Mouse (Mus musculus): ENCODE data around the gene Cryab. TPM values are rescaled to one million over a fixed set of nuclear protein-coding genes. Genes with fewer than 3 reads are reported as not detected.

Cryab gene
- polyA plus RNA-seq (2014; fragmentation: Nextera tagmentation; extraction: Ambion mirVana), result 5.3 and 6.1 TPM in 2 replicates

DNA sequence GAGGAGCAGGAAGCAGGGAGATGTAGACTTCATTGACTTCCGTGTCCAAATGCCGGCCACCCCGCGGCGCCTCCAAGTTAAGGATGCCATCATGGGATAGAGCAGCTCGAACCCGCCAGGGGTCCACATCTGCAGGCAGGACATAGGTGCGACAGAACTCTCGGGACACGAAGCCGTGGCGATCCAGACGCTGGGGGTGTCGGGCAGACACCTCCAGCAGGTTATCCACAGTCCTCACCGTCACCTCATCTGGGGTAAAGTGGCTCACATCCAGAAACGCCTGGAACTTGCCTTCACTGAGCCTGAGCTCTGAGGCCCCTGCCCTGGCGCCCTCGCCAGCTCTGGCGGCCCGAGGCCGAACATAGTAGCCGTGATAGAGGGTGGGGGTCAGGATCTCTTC, at the start of gene Cryab:
Gene Cryab (plus strand): TSS at position 3 of the 400 bp plus-strand sequence.
- Histone ChIP-seq H3K9ac (ENCODE audit: low read length) (no peak within 1 kb of the TSS), H3K4me3 (ENCODE audit: low read depth, low read length) (no peak within 1 kb of the TSS), H3K36me3 (ENCODE audit: control insufficient read depth, insufficient read depth, low read length) (no peaks in the 10 kb centered on the region), H3K27me3 (ENCODE audit: control insufficient read depth, insufficient read depth, low read length) (no peaks in the 10 kb centered on the region), H3K27ac (ENCODE audit: low read depth, low read length) (no peak within 1 kb of the TSS), H3K4me1 (ENCODE audit: control insufficient read depth, insufficient read depth, low read length) (no peaks in the 10 kb centered on the region), H3K4me2 (no peak within 1 kb of the TSS), H3K9me3 (ENCODE audit: control insufficient read depth, low read length) (no peaks in the 10 kb centered on the region)
- 79% methylated on average over 22 of the region's 22 CpGs for WGBS
- DNase-seq (ENCODE audit: low spot score, missing footprints) (no peak), ATAC-seq (ENCODE audit: low FRiP score) (no peak)

- DNase-seq (ENCODE audit: low spot score, missing footprints), result no peak
- no peaks in the 10 kb centered on the region for H3K9me3 ChIP-seq (ENCODE audit: control insufficient read depth, low read length)
- H3K27ac ChIP-seq (ENCODE audit: low read depth, low read length), result no peak overlapping the region
- no peaks in the 10 kb centered on the region for H3K4me1 ChIP-seq (ENCODE audit: control insufficient read depth, insufficient read depth, low read length)
- no peak overlapping the region for H3K9ac ChIP-seq (ENCODE audit: low read length)
- 51% methylated on average over 6 of the region's 6 CpGs for WGBS
- no peaks in the 10 kb centered on the region for H3K36me3 ChIP-seq (ENCODE audit: control insufficient read depth, insufficient read depth, low read length)
- H3K4me3 ChIP-seq (ENCODE audit: low read depth, low read length), result no peak overlapping the region
- no peaks in the 10 kb centered on the region; the same call in 1 of the 2 replicates for H3K27me3 ChIP-seq (ENCODE audit: control insufficient read depth, insufficient read depth, low read length)
- no peak for ATAC-seq (ENCODE audit: low FRiP score)
- H3K4me2 ChIP-seq, result no peak overlapping the region
These were observed 46.2 kb upstream of the Cryab start for GRCm38 (mm10) chr9:50704907-50705306.

GRCm38 (mm10) chr9:50709108-50709507, 42.0 kb upstream of the Cryab start:
- 26% methylated on average over 2 of the region's 2 CpGs for WGBS
- H3K36me3 ChIP-seq (ENCODE audit: control insufficient read depth, insufficient read depth, low read length), result no peaks in the 10 kb centered on the region
- H3K27me3 ChIP-seq (ENCODE audit: control insufficient read depth, insufficient read depth, low read length), result no peaks in the 10 kb centered on the region
- no peaks in the 10 kb centered on the region for H3K9me3 ChIP-seq (ENCODE audit: control insufficient read depth, low read length)
- H3K9ac ChIP-seq (ENCODE audit: low read length), result no peak overlapping the region
- no peaks in the 10 kb centered on the region for H3K4me1 ChIP-seq (ENCODE audit: control insufficient read depth, insufficient read depth, low read length)
- H3K4me2 ChIP-seq, result no peak overlapping the region
- DNase-seq (ENCODE audit: low spot score, missing footprints) (no peak), ATAC-seq (ENCODE audit: low FRiP score) (no peak)
- no peak overlapping the region for H3K4me3 ChIP-seq (ENCODE audit: low read depth, low read length)
- no peak overlapping the region for H3K27ac ChIP-seq (ENCODE audit: low read depth, low read length)

- Histone ChIP-seq H3K27me3 (ENCODE audit: control insufficient read depth, insufficient read depth, low read length) (no peaks in the 10 kb centered on the region), H3K27ac (ENCODE audit: low read depth, low read length) (no peak overlapping the region), H3K4me2 (no peak overlapping the region), H3K4me3 (ENCODE audit: low read depth, low read length) (no peak overlapping the region), H3K36me3 (ENCODE audit: control insufficient read depth, insufficient read depth, low read length) (no peaks in the 10 kb centered on the region), H3K9me3 (ENCODE audit: control insufficient read depth, low read length) (no peaks in the 10 kb centered on the region), H3K4me1 (ENCODE audit: control insufficient read depth, insufficient read depth, low read length) (no peaks in the 10 kb centered on the region), H3K9ac (ENCODE audit: low read length) (no peak overlapping the region)
- DNase-seq (ENCODE audit: low spot score, missing footprints) (no peak), ATAC-seq (ENCODE audit: low FRiP score) (no peak)
- WGBS, result 80% methylated on average over 4 of the region's 4 CpGs
These were observed 39.8 kb upstream of the Cryab start for GRCm38 (mm10) chr9:50711337-50711736.

- Histone ChIP-seq H3K4me3 (ENCODE audit: low read depth, low read length) (no peak overlapping the region), H3K9ac (ENCODE audit: low read length) (no peak overlapping the region), H3K27ac (ENCODE audit: low read depth, low read length) (no peak overlapping the region), H3K4me1 (ENCODE audit: control insufficient read depth, insufficient read depth, low read length) (no peaks in the 10 kb centered on the region), H3K27me3 (ENCODE audit: control insufficient read depth, insufficient read depth, low read length) (no peaks in the 10 kb centered on the region), H3K4me2 (no peak overlapping the region), H3K36me3 (ENCODE audit: control insufficient read depth, insufficient read depth, low read length) (no peaks in the 10 kb centered on the region), H3K9me3 (ENCODE audit: control insufficient read depth, low read length) (no peaks in the 10 kb centered on the region)
- ATAC-seq (ENCODE audit: low FRiP score), result no peak
- WGBS, result 71% methylated on average over 4 of the region's 4 CpGs
- no peak for DNase-seq (ENCODE audit: low spot score, missing footprints)
These were observed 36.9 kb upstream of the Cryab start for GRCm38 (mm10) chr9:50714188-50714587.

DNA sequence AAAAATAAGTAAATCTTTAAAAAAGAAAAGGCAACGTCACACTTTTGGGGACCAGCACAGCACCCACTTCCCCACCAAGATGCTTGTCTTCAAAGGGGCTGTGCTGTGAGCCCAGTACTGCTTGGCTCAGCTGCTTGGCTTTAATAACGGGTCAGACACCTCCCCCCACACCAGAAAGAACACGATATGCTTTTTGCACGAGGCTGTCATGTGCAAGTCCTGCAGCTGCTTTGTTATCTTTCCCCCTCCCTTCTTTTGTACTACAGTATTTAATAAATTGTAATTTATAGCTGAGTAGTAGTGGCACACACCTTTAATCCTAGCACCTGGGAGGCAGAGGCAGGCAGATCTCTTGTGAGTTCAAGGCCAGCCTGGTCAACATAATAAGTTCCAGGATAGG, 32.2 kb upstream of the Cryab start:
- Histone ChIP-seq H3K9me3 (ENCODE audit: control insufficient read depth, low read length) (no peaks in the 10 kb centered on the region), H3K4me1 (ENCODE audit: control insufficient read depth, insufficient read depth, low read length) (0 out of 2 replicates have a peak, but pooled peaks cover 3% of the 10 kb centered on the region), H3K27me3 (ENCODE audit: control insufficient read depth, insufficient read depth, low read length) (no peaks in the 10 kb centered on the region), H3K9ac (ENCODE audit: low read length) (no peak overlapping the region), H3K4me3 (ENCODE audit: low read depth, low read length) (no peak overlapping the region), H3K36me3 (ENCODE audit: control insufficient read depth, insufficient read depth, low read length) (no peaks in the 10 kb centered on the region), H3K27ac (ENCODE audit: low read depth, low read length) (no peak overlapping the region), H3K4me2 (no peak overlapping the region)
- no peak for DNase-seq (ENCODE audit: low spot score, missing footprints)
- 87% methylated on average over 4 of the region's 4 CpGs for WGBS
- no peak for ATAC-seq (ENCODE audit: low FRiP score)

DNA sequence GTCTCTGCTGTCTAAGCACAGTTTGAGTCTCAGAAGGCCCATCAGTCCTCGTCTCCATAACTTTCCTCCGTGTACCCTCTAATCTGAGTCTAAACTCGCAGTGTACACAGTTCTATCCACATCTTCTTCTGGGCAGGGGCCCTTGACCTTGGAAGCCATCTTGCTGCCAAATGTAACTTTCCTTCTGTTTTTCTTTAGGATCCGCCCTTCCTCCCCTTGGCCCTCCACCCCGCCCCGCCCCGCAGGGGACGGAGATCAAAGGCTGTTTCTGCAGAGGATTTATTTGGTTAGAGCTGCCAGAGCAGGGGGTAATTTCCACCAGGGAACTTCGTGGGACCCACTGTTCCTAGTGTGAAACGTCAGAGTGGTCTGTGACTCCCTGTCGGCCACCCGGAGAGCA, 30.1 kb upstream of the Cryab start:
- Histone ChIP-seq H3K4me1 (ENCODE audit: control insufficient read depth, insufficient read depth, low read length) (peaks cover 10% of the 10 kb centered on the region; the same call in 1 of the 2 replicates), H3K4me2 (no peak overlapping the region), H3K9ac (ENCODE audit: low read length) (no peak overlapping the region; the same call in 1 of the 2 replicates), H3K36me3 (ENCODE audit: control insufficient read depth, insufficient read depth, low read length) (no peaks in the 10 kb centered on the region), H3K27me3 (ENCODE audit: control insufficient read depth, insufficient read depth, low read length) (no peaks in the 10 kb centered on the region), H3K27ac (ENCODE audit: low read depth, low read length) (no peak overlapping the region), H3K4me3 (ENCODE audit: low read depth, low read length) (no peak overlapping the region), H3K9me3 (ENCODE audit: control insufficient read depth, low read length) (no peaks in the 10 kb centered on the region)
- no peak for DNase-seq (ENCODE audit: low spot score, missing footprints)
- 37% methylated on average over 12 of the region's 12 CpGs for WGBS
- no peak for ATAC-seq (ENCODE audit: low FRiP score)

- Histone ChIP-seq H3K9me3 (ENCODE audit: control insufficient read depth, low read length) (no peaks in the 10 kb centered on the region), H3K4me2 (no peak overlapping the region), H3K4me1 (ENCODE audit: control insufficient read depth, insufficient read depth, low read length) (peaks cover 20% of the 10 kb centered on the region), H3K9ac (ENCODE audit: low read length) (no peak overlapping the region), H3K4me3 (ENCODE audit: low read depth, low read length) (no peak overlapping the region), H3K27ac (ENCODE audit: low read depth, low read length) (no peak overlapping the region), H3K36me3 (ENCODE audit: control insufficient read depth, insufficient read depth, low read length) (no peaks in the 10 kb centered on the region), H3K27me3 (ENCODE audit: control insufficient read depth, insufficient read depth, low read length) (no peaks in the 10 kb centered on the region)
- WGBS, result 59% methylated on average over 8 of the region's 8 CpGs
- ATAC-seq (ENCODE audit: low FRiP score) (no peak), DNase-seq (ENCODE audit: low spot score, missing footprints) (no peak)
These were observed 28.6 kb upstream of the Cryab start for GRCm38 (mm10) chr9:50722451-50722911.

- DNase-seq (ENCODE audit: low spot score, missing footprints), result no peak
- H3K27ac ChIP-seq (ENCODE audit: low read depth, low read length), result no peak overlapping the region
- 86% methylated on average over 7 of the region's 7 CpGs for WGBS
These were observed 27.7 kb upstream of the Cryab start for GRCm38 (mm10) chr9:50723406-50723805.

More at GRCm38 (mm10) chr9:50723406-50723805, 27.7 kb upstream of the Cryab start:
- no peak for ATAC-seq (ENCODE audit: low FRiP score)
- Histone ChIP-seq H3K36me3 (ENCODE audit: control insufficient read depth, insufficient read depth, low read length) (no peaks in the 10 kb centered on the region), H3K4me3 (ENCODE audit: low read depth, low read length) (no peak overlapping the region), H3K9ac (ENCODE audit: low read length) (no peak overlapping the region), H3K27me3 (ENCODE audit: control insufficient read depth, insufficient read depth, low read length) (no peaks in the 10 kb centered on the region), H3K9me3 (ENCODE audit: control insufficient read depth, low read length) (no peaks in the 10 kb centered on the region), H3K4me2 (no peak overlapping the region), H3K4me1 (ENCODE audit: control insufficient read depth, insufficient read depth, low read length) (peaks cover 23% of the 10 kb centered on the region)
